Mouse (Mus musculus): Measurements from ENCODE around the gene Pkm. TPM values are rescaled to one million over a fixed set of nuclear protein-coding genes. Genes with fewer than 3 reads are reported as not detected.
A peak's percentile ranks its signal among the peaks of the same experiment; 100 is the strongest.

Pkm gene
- polyA plus RNA-seq, 1 experiment = 669 TPM

GRCm38 (mm10) chr9:59673427-59673826 lies 17.3 kb downstream of the Pkm start:
- TF ChIP-seq CTCF (conservative IDR thresholded peaks at IDR 0.05; ENCODE audit: insufficient read depth, insufficient read length, low read depth, low read length) = no peak
- TF ChIP-seq POLR2A (IDR thresholded peaks at IDR 0.05; ENCODE audit: low read depth, low read length) = no peak
- Histone ChIP-seq H3K36me3 (ENCODE audit: control insufficient read depth, insufficient read depth, low read length) (peaks cover 2% of the 10 kb centered on the region; the same call in 1 of the 2 replicates), H3K4me3 (ENCODE audit: insufficient read depth, low read depth, low read length) (no peak overlapping the region), H3K4me1 (ENCODE audit: control insufficient read depth, insufficient read depth, low read length) (no peaks in the 10 kb centered on the region), H3K27me3 (replicated peaks; ENCODE audit: control insufficient read depth, insufficient read depth, low read length) (no peaks in the 10 kb centered on the region), H3K27ac (ENCODE audit: insufficient read depth, low read depth, low read length) (no peak overlapping the region)
- WGBS = 42% methylated on average over 2 of the region's 2 CpGs
- DNase-seq = no peak

GRCm38 (mm10) chr9:59675598-59675997 lies 19.4 kb downstream of the Pkm start:
- no peak for TF ChIP-seq CTCF (conservative IDR thresholded peaks at IDR 0.05; ENCODE audit: insufficient read depth, insufficient read length, low read depth, low read length)
- no peak for TF ChIP-seq POLR2A (IDR thresholded peaks at IDR 0.05; ENCODE audit: low read depth, low read length)
- peaks cover 2% of the 10 kb centered on the region; the same call in 1 of the 2 replicates for H3K36me3 ChIP-seq (ENCODE audit: control insufficient read depth, insufficient read depth, low read length)
- H3K4me3 ChIP-seq (ENCODE audit: insufficient read depth, low read depth, low read length) = no peak overlapping the region
- WGBS = 93% methylated on average over 14 of the region's 14 CpGs
- H3K27ac ChIP-seq (ENCODE audit: insufficient read depth, low read depth, low read length) = no peak overlapping the region
- DNase-seq = no peak
- H3K27me3 ChIP-seq (replicated peaks; ENCODE audit: control insufficient read depth, insufficient read depth, low read length) = peaks cover 2% of the 10 kb centered on the region; the same call in 1 of the 2 replicates
- no peaks in the 10 kb centered on the region for H3K4me1 ChIP-seq (ENCODE audit: control insufficient read depth, insufficient read depth, low read length)

- H3K4me3 ChIP-seq (ENCODE audit: insufficient read depth, low read depth, low read length) = no peak overlapping the region
- TF ChIP-seq CTCF (conservative IDR thresholded peaks at IDR 0.05; ENCODE audit: insufficient read depth, insufficient read length, low read depth, low read length) (peak; percentile 91), POLR2A (IDR thresholded peaks at IDR 0.05; ENCODE audit: low read depth, low read length) (no peak)
- DNase-seq = peak; percentile 72
- 10% methylated on average over 1 of the region's 1 CpGs for WGBS
- no peaks in the 10 kb centered on the region for H3K4me1 ChIP-seq (ENCODE audit: control insufficient read depth, insufficient read depth, low read length)
- H3K27me3 ChIP-seq (replicated peaks; ENCODE audit: control insufficient read depth, insufficient read depth, low read length) = peaks cover 2% of the 10 kb centered on the region; the same call in 1 of the 2 replicates
- H3K36me3 ChIP-seq (ENCODE audit: control insufficient read depth, insufficient read depth, low read length) = no peaks in the 10 kb centered on the region; the same call in 1 of the 2 replicates
- no peak overlapping the region for H3K27ac ChIP-seq (ENCODE audit: insufficient read depth, low read depth, low read length)
Observed at GRCm38 (mm10) chr9:59678313-59678712, 22.1 kb downstream of the Pkm start.

- Histone ChIP-seq H3K27ac (ENCODE audit: insufficient read depth, low read depth, low read length) (no peak within 1 kb of the TSS), H3K36me3 (ENCODE audit: control insufficient read depth, insufficient read depth, low read length) (no peaks in the 10 kb centered on the region; the same call in 1 of the 2 replicates), H3K27me3 (replicated peaks; ENCODE audit: control insufficient read depth, insufficient read depth, low read length) (peaks cover 2% of the 10 kb centered on the region; the same call in 1 of the 2 replicates), H3K4me3 (ENCODE audit: insufficient read depth, low read depth, low read length) (peak within 1 kb of the TSS; percentile 38), H3K4me1 (ENCODE audit: control insufficient read depth, insufficient read depth, low read length) (no peaks in the 10 kb centered on the region)
- DNase-seq = peak; percentile 81
- TF ChIP-seq POLR2A (IDR thresholded peaks at IDR 0.05; ENCODE audit: low read depth, low read length) = no peak
- no peak for TF ChIP-seq CTCF (conservative IDR thresholded peaks at IDR 0.05; ENCODE audit: insufficient read depth, insufficient read length, low read depth, low read length)
- WGBS = 6% methylated on average over 46 of the region's 47 CpGs
Observed at GRCm38 (mm10) chr9:59679678-59680533, 23.7 kb downstream of the Pkm start, which contains the start of gene Gramd2. Gene Gramd2 (plus strand): TSS chr9:59680144.

- Histone ChIP-seq H3K36me3 (ENCODE audit: control insufficient read depth, insufficient read depth, low read length) (no peaks in the 10 kb centered on the region; the same call in 1 of the 2 replicates), H3K27me3 (replicated peaks; ENCODE audit: control insufficient read depth, insufficient read depth, low read length) (peaks cover 2% of the 10 kb centered on the region; the same call in 1 of the 2 replicates), H3K4me1 (ENCODE audit: control insufficient read depth, insufficient read depth, low read length) (no peaks in the 10 kb centered on the region), H3K4me3 (ENCODE audit: insufficient read depth, low read depth, low read length) (peak overlapping the region; percentile 38; the same call in 1 of the 2 replicates), H3K27ac (ENCODE audit: insufficient read depth, low read depth, low read length) (no peak overlapping the region)
- DNase-seq = no peak
- TF ChIP-seq CTCF (conservative IDR thresholded peaks at IDR 0.05; ENCODE audit: insufficient read depth, insufficient read length, low read depth, low read length) = no peak
- TF ChIP-seq POLR2A (IDR thresholded peaks at IDR 0.05; ENCODE audit: low read depth, low read length) = no peak
- 26% methylated on average over 16 of the region's 16 CpGs for WGBS
Observed at GRCm38 (mm10) chr9:59680534-59680875, 24.3 kb downstream of the Pkm start.

- no peak for TF ChIP-seq CTCF (conservative IDR thresholded peaks at IDR 0.05; ENCODE audit: insufficient read depth, insufficient read length, low read depth, low read length)
- TF ChIP-seq POLR2A (IDR thresholded peaks at IDR 0.05; ENCODE audit: low read depth, low read length) = no peak
Observed at GRCm38 (mm10) chr9:59684020-59684419, 27.9 kb downstream of the Pkm start.

GRCm38 (mm10) chr9:59687416-59688046 lies 31.4 kb downstream of the Pkm start:
- H3K4me3 ChIP-seq (ENCODE audit: insufficient read depth, low read depth, low read length) = no peak overlapping the region
- WGBS = 50% methylated on average over 6 of the region's 6 CpGs
- DNase-seq = no peak
- no peaks in the 10 kb centered on the region; the same call in 1 of the 2 replicates for H3K27me3 ChIP-seq (replicated peaks; ENCODE audit: control insufficient read depth, insufficient read depth, low read length)
- H3K36me3 ChIP-seq (ENCODE audit: control insufficient read depth, insufficient read depth, low read length) = no peaks in the 10 kb centered on the region
- H3K27ac ChIP-seq (ENCODE audit: insufficient read depth, low read depth, low read length) = no peak overlapping the region
- peaks cover 4% of the 10 kb centered on the region; the same call in 1 of the 2 replicates for H3K4me1 ChIP-seq (ENCODE audit: control insufficient read depth, insufficient read depth, low read length)
- no peak for TF ChIP-seq POLR2A (IDR thresholded peaks at IDR 0.05; ENCODE audit: low read depth, low read length)
- no peak for TF ChIP-seq CTCF (conservative IDR thresholded peaks at IDR 0.05; ENCODE audit: insufficient read depth, insufficient read length, low read depth, low read length)

More at GRCm38 (mm10) chr9:59684020-59684419, 27.9 kb downstream of the Pkm start:
- Histone ChIP-seq H3K4me3 (ENCODE audit: insufficient read depth, low read depth, low read length) (no peak overlapping the region), H3K4me1 (ENCODE audit: control insufficient read depth, insufficient read depth, low read length) (no peaks in the 10 kb centered on the region), H3K27ac (ENCODE audit: insufficient read depth, low read depth, low read length) (no peak overlapping the region), H3K36me3 (ENCODE audit: control insufficient read depth, insufficient read depth, low read length) (no peaks in the 10 kb centered on the region), H3K27me3 (replicated peaks; ENCODE audit: control insufficient read depth, insufficient read depth, low read length) (peaks cover 2% of the 10 kb centered on the region; the same call in 1 of the 2 replicates)
- DNase-seq = no peak
- 68% methylated on average over 2 of the region's 2 CpGs for WGBS
